Mouse (Mus musculus): Measurements from ENCODE around the gene Lpar5. TPM values are rescaled to one million over a fixed set of nuclear protein-coding genes. Genes with fewer than 3 reads are reported as not detected.

Gene Lpar5
- polyA plus RNA-seq, 1 experiment = not detected

DNA sequence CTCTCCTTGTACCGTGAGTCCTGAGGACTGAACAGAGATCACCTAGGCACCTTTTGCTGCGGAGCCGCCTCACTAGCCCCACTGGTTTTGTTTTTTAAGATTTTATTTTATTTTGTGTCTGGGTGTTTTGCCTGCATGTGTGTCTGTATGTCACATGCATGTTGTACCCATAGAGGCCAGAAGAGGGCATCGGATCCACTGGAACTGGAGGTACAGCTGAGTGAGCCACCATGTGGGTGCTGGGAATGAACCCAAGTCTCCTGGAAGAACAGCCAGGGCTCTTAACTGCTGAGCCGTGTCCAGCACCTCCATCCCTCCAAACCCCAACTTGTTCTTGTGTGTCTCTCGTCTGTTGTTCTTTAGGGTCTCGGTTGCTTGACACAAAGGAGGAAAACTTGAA is 43.2 kb downstream of the Lpar5 start:
- no peak overlapping the region for H3ac ChIP-seq (ENCODE audit: control insufficient read depth, insufficient read length, low read depth)
- TF ChIP-seq USF1 (IDR thresholded peaks at IDR 0.05; ENCODE audit: low read depth) (no peak), FOSL1 (IDR thresholded peaks at IDR 0.05; ENCODE audit: insufficient read depth, low read length, poor library complexity, severe bottlenecking) (no peak), CTCF (IDR thresholded peaks at IDR 0.05; ENCODE audit: control insufficient read depth, insufficient read depth, insufficient read length) (no peak), MAX (IDR thresholded peaks at IDR 0.05) (no peak), CEBPB (IDR thresholded peaks at IDR 0.05; ENCODE audit: low read depth) (no peak), MYOG (IDR thresholded peaks at IDR 0.05; ENCODE audit: control insufficient read depth, extremely low read depth, insufficient read length) (no peak), MYOD1 (IDR thresholded peaks at IDR 0.05; ENCODE audit: control insufficient read depth, insufficient read length, low read depth) (no peak)
- H3K79me3 ChIP-seq (ENCODE audit: low read depth) = peaks cover 5% of the 10 kb centered on the region
- H3K4me3 ChIP-seq (ENCODE audit: insufficient read depth, poor library complexity, severe bottlenecking) = no peak overlapping the region
- H3K79me2 ChIP-seq (ENCODE audit: control insufficient read depth, insufficient read depth) = no peaks in the 10 kb centered on the region
- peaks cover 100% of the 10 kb centered on the region for H3K36me3 ChIP-seq (ENCODE audit: control insufficient read depth, insufficient read depth)
- H3K27me3 ChIP-seq (ENCODE audit: control insufficient read depth, insufficient read depth, insufficient read length) = no peaks in the 10 kb centered on the region

DNA sequence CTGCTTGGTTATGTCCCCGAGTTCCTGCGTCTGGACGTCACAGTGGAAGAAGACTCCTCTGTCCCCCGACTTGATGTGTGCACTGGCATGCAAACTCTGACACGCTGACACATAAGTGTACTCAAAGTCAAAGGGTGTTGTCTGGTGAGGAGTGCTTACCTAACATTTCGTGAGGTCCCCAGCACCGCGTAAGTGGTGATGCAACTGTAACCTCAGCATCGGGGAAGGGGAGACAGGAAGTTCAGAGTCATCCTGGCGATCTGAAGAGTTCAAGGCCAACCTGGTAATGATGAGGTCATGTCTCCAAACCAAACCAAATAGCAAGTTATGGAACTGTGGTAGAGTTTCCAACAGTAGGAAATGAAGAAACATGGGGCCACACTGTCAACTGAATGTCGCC is 44.8 kb downstream of the Lpar5 start:
- Histone ChIP-seq H3K27me3 (ENCODE audit: control insufficient read depth, insufficient read depth, insufficient read length) (no peaks in the 10 kb centered on the region), H3K79me2 (ENCODE audit: control insufficient read depth, insufficient read depth) (no peaks in the 10 kb centered on the region), H3K79me3 (ENCODE audit: low read depth) (peaks cover 1% of the 10 kb centered on the region), H3ac (ENCODE audit: control insufficient read depth, insufficient read length, low read depth) (no peak overlapping the region), H3K4me3 (ENCODE audit: insufficient read depth, poor library complexity, severe bottlenecking) (no peak overlapping the region), H3K36me3 (ENCODE audit: control insufficient read depth, insufficient read depth) (peaks cover 100% of the 10 kb centered on the region)
- no peak for TF ChIP-seq MAX (IDR thresholded peaks at IDR 0.05)
- TF ChIP-seq MYOG (IDR thresholded peaks at IDR 0.05; ENCODE audit: control insufficient read depth, extremely low read depth, insufficient read length) = no peak
- no peak for TF ChIP-seq CTCF (IDR thresholded peaks at IDR 0.05; ENCODE audit: control insufficient read depth, insufficient read depth, insufficient read length)
- no peak for TF ChIP-seq CEBPB (IDR thresholded peaks at IDR 0.05; ENCODE audit: low read depth)
- no peak for TF ChIP-seq MYOD1 (IDR thresholded peaks at IDR 0.05; ENCODE audit: control insufficient read depth, insufficient read length, low read depth)
- TF ChIP-seq USF1 (IDR thresholded peaks at IDR 0.05; ENCODE audit: low read depth) = no peak
- no peak for TF ChIP-seq FOSL1 (IDR thresholded peaks at IDR 0.05; ENCODE audit: insufficient read depth, low read length, poor library complexity, severe bottlenecking)

DNA sequence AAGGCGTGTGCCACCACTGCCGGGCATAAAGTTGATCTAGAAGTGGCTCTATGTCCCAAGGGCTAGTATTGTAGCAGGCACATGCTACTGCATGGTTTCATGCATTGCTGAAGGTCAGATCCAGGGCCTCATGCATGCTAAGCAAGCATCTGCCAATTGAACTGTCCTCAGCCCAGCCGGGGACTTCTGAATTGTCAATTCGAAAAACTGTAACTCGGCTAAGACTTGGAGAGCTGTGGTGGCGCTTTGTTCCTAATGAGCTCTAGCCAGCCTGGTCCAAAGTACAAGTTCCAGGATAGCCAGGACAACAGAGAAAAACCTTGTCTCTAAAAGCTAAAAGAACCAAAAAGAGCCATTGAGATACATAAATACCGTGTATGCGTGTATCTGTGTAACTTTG is 51.7 kb downstream of the Lpar5 start:
- H3K36me3 ChIP-seq (ENCODE audit: control insufficient read depth, insufficient read depth) = peaks cover 100% of the 10 kb centered on the region
- no peak overlapping the region for H3K4me3 ChIP-seq (ENCODE audit: insufficient read depth, poor library complexity, severe bottlenecking)
- H3K79me3 ChIP-seq (ENCODE audit: low read depth) = no peaks in the 10 kb centered on the region
- H3ac ChIP-seq (ENCODE audit: control insufficient read depth, insufficient read length, low read depth) = no peak overlapping the region
- no peaks in the 10 kb centered on the region for H3K79me2 ChIP-seq (ENCODE audit: control insufficient read depth, insufficient read depth)
- TF ChIP-seq USF1 (IDR thresholded peaks at IDR 0.05; ENCODE audit: low read depth) (no peak), MYOD1 (IDR thresholded peaks at IDR 0.05; ENCODE audit: control insufficient read depth, insufficient read length, low read depth) (no peak), FOSL1 (IDR thresholded peaks at IDR 0.05; ENCODE audit: insufficient read depth, low read length, poor library complexity, severe bottlenecking) (no peak), MAX (IDR thresholded peaks at IDR 0.05) (no peak), CEBPB (IDR thresholded peaks at IDR 0.05; ENCODE audit: low read depth) (no peak), CTCF (IDR thresholded peaks at IDR 0.05; ENCODE audit: control insufficient read depth, insufficient read depth, insufficient read length) (no peak), MYOG (IDR thresholded peaks at IDR 0.05; ENCODE audit: control insufficient read depth, extremely low read depth, insufficient read length) (no peak)
- no peaks in the 10 kb centered on the region for H3K27me3 ChIP-seq (ENCODE audit: control insufficient read depth, insufficient read depth, insufficient read length)

DNA sequence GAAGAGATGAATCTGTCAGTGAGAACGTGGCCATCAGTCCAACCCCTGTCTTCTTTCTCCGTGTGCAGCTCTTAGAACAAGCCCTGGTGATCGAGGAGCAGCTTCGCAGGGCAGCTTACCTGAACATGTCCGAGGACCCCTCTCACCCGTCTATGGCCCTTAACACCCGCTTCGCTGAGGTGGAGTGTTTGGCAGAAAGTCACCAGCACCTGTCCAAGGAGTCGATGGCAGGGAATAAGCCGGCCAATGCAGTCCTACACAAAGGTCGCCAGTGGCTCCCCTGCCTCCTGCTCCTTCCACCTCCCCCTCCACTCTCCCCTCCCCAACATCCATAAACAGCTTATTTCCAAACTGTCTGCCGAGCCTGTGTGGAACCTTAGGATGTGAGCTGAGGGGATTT is 61.0 kb downstream of the Lpar5 start:
- peaks cover 21% of the 10 kb centered on the region for H3K79me2 ChIP-seq (ENCODE audit: control insufficient read depth, insufficient read depth)
- H3ac ChIP-seq (ENCODE audit: control insufficient read depth, insufficient read length, low read depth) = no peak overlapping the region
- TF ChIP-seq FOSL1 (IDR thresholded peaks at IDR 0.05; ENCODE audit: insufficient read depth, low read length, poor library complexity, severe bottlenecking) (no peak), CEBPB (IDR thresholded peaks at IDR 0.05; ENCODE audit: low read depth) (no peak), CTCF (IDR thresholded peaks at IDR 0.05; ENCODE audit: control insufficient read depth, insufficient read depth, insufficient read length) (no peak), USF1 (IDR thresholded peaks at IDR 0.05; ENCODE audit: low read depth) (no peak), MYOD1 (IDR thresholded peaks at IDR 0.05; ENCODE audit: control insufficient read depth, insufficient read length, low read depth) (no peak), MYOG (IDR thresholded peaks at IDR 0.05; ENCODE audit: control insufficient read depth, extremely low read depth, insufficient read length) (no peak), MAX (IDR thresholded peaks at IDR 0.05) (no peak)
- H3K27me3 ChIP-seq (ENCODE audit: control insufficient read depth, insufficient read depth, insufficient read length) = no peaks in the 10 kb centered on the region
- peaks cover 17% of the 10 kb centered on the region for H3K79me3 ChIP-seq (ENCODE audit: low read depth)
- no peak overlapping the region for H3K4me3 ChIP-seq (ENCODE audit: insufficient read depth, poor library complexity, severe bottlenecking)
- peaks cover 70% of the 10 kb centered on the region for H3K36me3 ChIP-seq (ENCODE audit: control insufficient read depth, insufficient read depth)

DNA sequence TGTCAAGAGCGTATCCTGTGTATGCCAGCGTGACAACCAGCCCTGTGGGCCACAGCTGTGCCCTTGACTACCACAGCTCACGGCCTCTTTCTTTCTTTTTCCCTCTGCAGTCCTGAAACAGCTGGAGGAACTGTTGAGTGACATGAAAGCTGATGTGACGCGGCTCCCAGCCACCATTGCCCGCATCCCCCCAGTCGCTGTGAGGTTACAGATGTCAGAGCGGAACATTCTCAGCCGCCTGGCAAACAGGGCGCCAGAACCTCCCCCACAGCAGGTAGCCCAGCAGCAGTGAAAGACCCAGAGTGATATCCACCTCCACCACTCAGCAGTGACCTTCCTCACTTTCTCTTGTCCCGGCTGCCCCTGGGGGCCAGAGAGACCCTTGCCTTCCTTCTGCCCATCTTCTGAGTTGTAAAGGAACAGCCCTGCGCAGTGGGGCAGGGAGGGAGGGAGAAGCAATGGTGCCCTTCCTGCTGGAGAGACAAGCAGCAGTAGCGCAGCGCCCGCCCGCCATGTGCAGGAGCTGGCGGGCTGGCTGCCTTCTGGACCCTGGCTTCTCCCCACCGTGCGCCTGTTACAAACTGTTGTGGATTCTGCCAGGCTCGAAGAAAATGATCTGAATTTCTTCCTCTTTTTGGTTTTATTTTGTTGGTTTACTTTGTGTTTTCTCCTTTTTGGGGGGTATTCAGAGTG is 62.1 kb downstream of the Lpar5 start:
- H3K79me3 ChIP-seq (ENCODE audit: low read depth) = peaks cover 28% of the 10 kb centered on the region
- peaks cover 32% of the 10 kb centered on the region for H3K79me2 ChIP-seq (ENCODE audit: control insufficient read depth, insufficient read depth)
- H3ac ChIP-seq (ENCODE audit: control insufficient read depth, insufficient read length, low read depth) = no peak overlapping the region
- H3K27me3 ChIP-seq (ENCODE audit: control insufficient read depth, insufficient read depth, insufficient read length) = no peaks in the 10 kb centered on the region
- TF ChIP-seq USF1 (IDR thresholded peaks at IDR 0.05; ENCODE audit: low read depth) (no peak), FOSL1 (IDR thresholded peaks at IDR 0.05; ENCODE audit: insufficient read depth, low read length, poor library complexity, severe bottlenecking) (no peak), MYOD1 (IDR thresholded peaks at IDR 0.05; ENCODE audit: control insufficient read depth, insufficient read length, low read depth) (no peak), CEBPB (IDR thresholded peaks at IDR 0.05; ENCODE audit: low read depth) (no peak), MYOG (IDR thresholded peaks at IDR 0.05; ENCODE audit: control insufficient read depth, extremely low read depth, insufficient read length) (no peak), CTCF (IDR thresholded peaks at IDR 0.05; ENCODE audit: control insufficient read depth, insufficient read depth, insufficient read length) (no peak), MAX (IDR thresholded peaks at IDR 0.05) (no peak)
- peaks cover 70% of the 10 kb centered on the region for H3K36me3 ChIP-seq (ENCODE audit: control insufficient read depth, insufficient read depth)
- no peak overlapping the region for H3K4me3 ChIP-seq (ENCODE audit: insufficient read depth, poor library complexity, severe bottlenecking)
